Mouse (Mus musculus) adipose tissue, adult 10 weeks (tissue): ENCODE results near the gene Yju2. TPM values are rescaled to one million over a fixed set of nuclear protein-coding genes. Genes with fewer than 3 reads are reported as not detected.

Experiments
- polyA plus RNA-seq: library from polyadenylated mRNA; stranded (reverse); fragments of 350-450 nt; fragmentation: Illumina TruSeq; extraction: RNeasy Lipid Tissue Mini Kit (QIAGEN cat#74804); gene quantifications from one replicate; pipeline ENCODE4 v1.2.3, GENCODE M21; 2014; ENCODE audit warnings: low read depth, low replicate concordance

The Yju2 gene
- 10.1 TPM for polyA plus RNA-seq

DNA sequence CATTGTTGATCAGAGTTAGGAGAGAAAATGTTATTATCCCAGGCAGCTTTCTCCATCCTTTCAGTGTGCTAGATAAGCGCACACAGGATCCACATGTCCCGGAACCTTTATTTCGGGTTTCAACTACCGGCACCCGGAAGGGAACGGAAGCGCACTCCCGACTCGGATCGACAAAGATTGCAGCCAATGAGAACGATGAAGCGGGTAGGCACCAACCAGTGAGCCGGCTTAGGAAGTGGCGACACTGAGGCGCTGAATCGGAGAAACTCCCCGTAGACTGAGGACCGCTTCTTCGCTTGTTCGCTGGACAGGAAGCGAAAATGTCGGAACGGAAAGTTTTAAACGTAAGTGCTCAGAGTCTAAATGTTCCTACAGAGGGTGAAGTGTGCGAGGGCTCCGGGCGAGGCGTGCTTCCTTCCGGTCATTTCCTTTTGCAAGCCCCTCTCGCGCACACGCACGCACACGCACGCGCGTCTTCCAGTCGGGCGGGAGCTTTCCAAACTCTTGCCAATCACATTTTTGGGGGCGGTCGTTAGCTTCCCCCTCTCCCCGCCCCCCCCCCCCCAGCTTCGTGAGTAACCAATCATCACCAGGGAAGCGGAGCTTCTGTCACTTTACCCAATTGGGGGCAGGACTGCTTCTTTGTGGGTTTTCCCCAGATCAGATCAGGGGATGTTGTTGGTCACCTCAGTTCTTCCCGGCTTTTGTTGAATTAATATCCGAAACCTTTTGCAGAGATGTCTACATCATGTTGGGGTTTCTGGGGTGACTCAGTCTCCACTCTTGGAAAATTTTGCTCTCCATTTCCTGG lies at the start of gene Yju2:
TSS of gene Yju2 (plus strand) at position 182 of the 811 bp plus-strand sequence.

DNA sequence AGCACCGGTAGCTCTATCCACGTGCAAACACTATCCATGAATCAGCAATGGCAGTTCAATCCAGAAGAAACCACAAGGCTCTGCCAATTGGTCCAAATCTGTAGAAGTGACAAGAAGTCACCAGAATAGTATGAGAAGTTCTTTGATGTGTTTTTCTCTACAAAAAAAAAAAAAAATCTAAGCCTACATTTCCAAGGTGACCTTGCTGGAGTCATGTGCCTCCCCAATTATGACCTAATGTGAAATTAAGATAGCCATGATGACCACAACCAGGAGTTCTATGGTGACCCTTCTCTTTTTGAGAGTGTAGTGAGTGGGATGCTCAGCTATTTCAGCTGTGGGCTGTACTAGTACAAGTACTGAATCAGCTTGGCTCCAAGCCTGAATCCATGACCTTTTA lies 9.5 kb upstream of the Yju2 start, which contains the start of gene Zfp119b:
TSS of gene Zfp119b (minus strand) at position 101 of the 400 bp plus-strand sequence.

DNA sequence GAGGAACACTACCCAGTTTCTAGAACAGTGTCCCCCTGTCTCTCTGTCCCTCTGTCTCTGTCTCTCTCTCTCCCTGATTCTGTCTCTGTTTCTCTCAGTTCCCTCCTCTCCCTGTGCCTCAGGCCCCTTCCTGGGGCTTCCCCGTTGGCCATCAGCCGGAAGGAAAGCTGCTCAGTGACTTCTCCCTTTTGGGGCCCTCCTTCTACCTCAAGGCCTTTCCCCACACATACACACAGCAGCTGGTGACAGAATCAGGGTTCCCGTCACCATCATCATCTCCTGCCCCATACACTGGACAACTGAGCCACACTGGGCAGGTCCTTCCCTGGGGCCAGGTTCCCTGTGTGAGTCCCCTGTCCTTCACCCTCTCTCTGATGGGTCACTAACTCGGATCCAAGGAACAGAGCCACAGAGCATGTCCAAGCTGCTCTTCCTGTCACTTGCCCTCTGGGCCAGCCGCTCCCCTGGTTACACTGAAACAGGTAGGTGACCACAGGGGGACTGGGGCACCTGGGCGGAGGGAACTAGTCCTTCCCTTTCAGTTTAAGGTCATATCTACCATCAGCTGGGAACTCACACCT lies 6.4 kb upstream of the Yju2 start, which contains the start of gene Ebi3:
TSS of gene Ebi3 (plus strand) at position 194 of the 581 bp plus-strand sequence.

DNA sequence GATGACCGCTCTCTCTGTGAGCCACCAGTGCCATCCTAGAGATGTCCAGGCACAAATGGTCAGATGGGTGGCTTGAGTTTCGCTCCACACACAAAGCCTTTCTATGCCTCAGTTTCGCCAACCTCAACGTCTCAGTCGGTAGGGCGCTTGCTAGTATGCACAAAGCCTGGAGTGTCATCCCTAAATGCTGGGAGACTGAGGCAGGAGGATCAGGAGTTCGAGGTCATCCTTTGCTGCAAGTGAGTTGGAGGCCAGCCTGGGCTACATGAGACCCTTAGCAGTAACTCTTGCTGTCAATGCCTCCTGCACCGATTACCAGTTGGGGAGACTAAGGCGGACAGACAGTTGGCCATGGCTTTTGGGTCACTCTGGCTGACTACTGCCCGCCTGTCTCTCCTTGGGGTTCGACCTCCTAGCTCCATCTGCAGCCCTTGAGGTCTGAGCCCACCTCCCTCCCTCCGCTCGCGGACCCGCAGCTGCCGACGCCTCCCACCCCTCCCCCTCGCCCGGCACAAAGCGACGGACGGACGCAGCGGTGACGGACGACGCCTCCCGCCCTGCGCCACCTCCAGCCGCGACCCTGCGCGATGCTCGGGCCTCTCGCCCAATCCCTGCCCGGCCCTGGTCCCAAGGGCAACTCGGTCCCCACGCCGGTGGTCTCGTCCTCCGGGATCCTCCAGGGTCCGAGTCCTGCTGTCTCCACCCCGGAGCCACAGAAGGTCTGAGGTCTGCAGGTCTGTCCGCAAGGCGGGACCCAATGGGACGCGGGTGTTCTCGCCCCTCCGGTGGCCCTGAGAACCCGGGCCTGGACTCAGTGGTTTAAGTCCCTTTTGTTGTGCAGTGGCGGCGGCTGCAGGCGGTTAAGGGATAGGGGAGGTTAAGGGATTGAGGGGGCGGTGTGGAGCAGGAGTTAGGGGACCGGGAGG lies 11.3 kb downstream of the Yju2 start, which contains the start of gene Shd:
TSS of gene Shd (plus strand) at position 502 of the 926 bp plus-strand sequence.

DNA sequence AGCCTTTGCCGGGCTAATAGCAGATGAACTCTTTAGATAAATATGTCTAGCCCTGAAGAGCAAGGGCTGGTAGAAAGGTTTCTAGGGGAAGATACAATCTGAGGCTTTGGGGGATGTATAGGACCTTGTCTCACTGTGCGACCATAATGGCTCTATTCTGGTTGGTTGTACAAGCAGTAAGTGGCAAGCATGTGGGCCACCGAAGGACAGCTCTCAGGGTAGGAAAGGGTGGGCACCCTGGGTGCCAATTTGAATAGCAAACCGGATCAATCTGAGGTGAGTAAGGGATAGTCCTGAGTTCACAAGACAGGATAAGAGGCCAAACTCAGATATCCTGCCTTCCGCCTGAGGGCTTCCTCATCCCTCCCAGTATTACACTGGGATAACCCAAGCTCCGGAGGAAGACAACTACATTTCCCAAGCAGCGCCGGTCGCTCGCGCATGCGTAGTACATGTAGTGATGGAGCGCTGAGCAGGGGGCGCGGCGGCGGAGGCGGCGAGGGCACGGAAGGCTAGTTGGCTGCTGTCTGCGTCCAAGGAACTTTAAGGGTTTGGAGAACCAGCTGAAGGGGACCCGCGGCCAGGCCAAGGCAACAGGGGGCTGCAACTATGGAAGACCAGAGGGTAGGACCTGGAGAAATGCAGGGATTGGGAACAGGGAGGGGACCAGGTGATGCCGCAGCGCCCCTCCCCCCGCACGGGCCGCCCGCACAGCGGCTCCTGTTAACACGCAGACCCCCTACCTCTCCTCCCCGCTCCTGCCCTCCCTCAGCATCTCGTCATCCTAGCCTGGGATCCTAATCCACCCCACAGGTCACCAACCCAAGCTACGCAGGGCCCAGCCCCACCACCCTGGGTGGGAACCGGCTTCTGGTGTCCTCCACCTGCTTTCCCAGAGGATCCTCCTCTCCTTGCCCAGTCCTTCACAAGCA lies 27.4 kb downstream of the Yju2 start, which contains the start of gene Fsd1:
TSS of gene Fsd1 (plus strand) at position 480 of the 932 bp plus-strand sequence.

DNA sequence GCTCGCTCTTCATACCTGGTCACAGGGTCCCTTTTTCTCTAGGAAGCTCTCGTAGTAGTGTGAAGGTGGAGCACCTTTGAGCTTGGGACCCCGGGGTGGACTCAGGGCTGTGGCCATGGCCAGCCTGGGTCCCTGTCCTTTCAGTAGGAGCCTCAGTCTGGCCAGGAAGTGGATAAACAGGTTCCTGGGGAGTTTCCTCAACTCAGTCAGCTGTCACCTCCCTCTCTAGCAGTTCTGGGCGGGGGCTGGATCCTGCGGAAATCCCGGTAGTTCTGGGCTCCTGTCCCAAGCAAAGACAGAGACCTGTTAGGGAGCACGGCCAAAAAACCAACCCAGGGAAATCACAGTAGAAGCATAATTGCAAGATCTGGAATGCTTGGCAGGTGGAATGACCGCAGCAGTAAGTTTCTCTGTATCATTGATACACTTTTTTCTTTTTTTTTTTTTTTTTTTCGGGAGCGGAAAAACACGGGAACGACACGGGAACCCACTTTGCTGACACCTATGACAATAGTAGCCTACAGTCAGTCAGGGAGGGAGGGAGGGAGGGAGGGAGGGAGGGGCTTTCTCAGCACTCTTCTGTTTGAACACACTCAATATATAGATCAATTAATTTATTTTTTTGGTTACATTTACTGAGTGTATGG lies 46.6 kb downstream of the Yju2 start, which contains the start of the genes Stap2 and Mpnd:
TSS of gene Stap2 (minus strand) at position 170 of the 647 bp plus-strand sequence.
TSS of gene Mpnd (plus strand) at position 297 of the 647 bp plus-strand sequence.

Other genes starting within 250 kb of the Yju2 start
- gene Pot1b, start 246.5 kb upstream of the Yju2 start, polyA plus RNA-seq: 8.3 TPM
- 1.3 TPM for gene Adgre4, start 209.1 kb upstream of the Yju2 start, polyA plus RNA-seq
- 4.8 TPM for gene Zfp119a, start 80.2 kb upstream of the Yju2 start, polyA plus RNA-seq
- gene Zfp959, start 67.0 kb upstream of the Yju2 start, polyA plus RNA-seq: 9.7 TPM
- gene Zfp119b, start 9.6 kb upstream of the Yju2 start, polyA plus RNA-seq: 7.1 TPM
- 2.5 TPM for gene Ebi3, start 6.5 kb upstream of the Yju2 start, polyA plus RNA-seq
- gene Shd, start 11.4 kb downstream of the Yju2 start, polyA plus RNA-seq: 2.6 TPM
- gene Fsd1, start 27.4 kb downstream of the Yju2 start, polyA plus RNA-seq: not detected
- 51.0 TPM for gene Stap2, start 46.5 kb downstream of the Yju2 start, polyA plus RNA-seq
- 53.2 TPM for gene Mpnd, start 46.6 kb downstream of the Yju2 start, polyA plus RNA-seq
- gene Sh3gl1, start 77.5 kb downstream of the Yju2 start, polyA plus RNA-seq: 43.8 TPM
- gene Chaf1a, start 81.3 kb downstream of the Yju2 start, polyA plus RNA-seq: 4.7 TPM
- gene Ubxn6, start 115.9 kb downstream of the Yju2 start, polyA plus RNA-seq: 75.3 TPM
- gene Hdgfl2, start 120.5 kb downstream of the Yju2 start, polyA plus RNA-seq: 58.6 TPM
- 510 TPM for gene Plin4, start 150.7 kb downstream of the Yju2 start, polyA plus RNA-seq
- 10.4 TPM for gene Plin5, start 158.5 kb downstream of the Yju2 start, polyA plus RNA-seq
- gene Lrg1, start 162.9 kb downstream of the Yju2 start, polyA plus RNA-seq: 160 TPM
- 5.5 TPM for gene Sema6b, start 181.2 kb downstream of the Yju2 start, polyA plus RNA-seq
- 1.7 TPM for gene Tnfaip8l1, start 203.4 kb downstream of the Yju2 start, polyA plus RNA-seq
- gene Mydgf, start 224.8 kb downstream of the Yju2 start, polyA plus RNA-seq: 63.5 TPM